Mouse (Mus musculus) hindbrain, embryonic 14.5 days (tissue): ENCODE measurements around the gene Ptpa. TPM values are rescaled to one million over a fixed set of nuclear protein-coding genes. Genes with fewer than 3 reads are reported as not detected.
A peak's percentile ranks its signal among the peaks of the same experiment; 100 is the strongest.

Experiments used
- ATAC-seq: fragments of 200-750 bp; cut with Nextera tagmentation; 2 replicates; pipeline ENCODE4 v1.8.0; 2017; ENCODE audit warnings: moderate number of reproducible peaks, mild to moderate bottlenecking, moderate TSS enrichment, moderate library complexity; ENCODE audit not compliant: low FRiP score
- DNase-seq: peaks from one replicate; pipeline ENCODE4 v3.0.0-alpha.2; 2015; ENCODE audit warnings: low spot score
- H3K27ac ChIP-seq: fragments of 300-500 bp; sonication (generic); 2 replicates; pipeline ENCODE4 v1.5.1; 2014; ENCODE audit warnings: mild to moderate bottlenecking, moderate library complexity
- H3K27me3 ChIP-seq: fragments of 300-500 bp; sonication (generic); 2 replicates; pipeline ENCODE4 v1.6.1; 2014; ENCODE audit warnings: mild to moderate bottlenecking, low read length, mixed read lengths; ENCODE audit not compliant: control insufficient read depth, insufficient read depth
- H3K36me3 ChIP-seq: fragments of 300-500 bp; sonication (generic); replicated peaks from 2 replicates; pipeline ENCODE4 v1.6.1; 2014; ENCODE audit not compliant: control insufficient read depth, insufficient read depth
- H3K4me1 ChIP-seq: fragments of 300-500 bp; sonication (generic); replicated peaks from 2 replicates; pipeline ENCODE4 v1.6.1; 2014; ENCODE audit warnings: antibody characterized with exemption, low read length, mixed read lengths; ENCODE audit not compliant: control insufficient read depth, insufficient read depth
- H3K4me2 ChIP-seq: fragments of 300-500 bp; sonication (generic); replicated peaks from 2 replicates; pipeline ENCODE4 v1.6.1; 2014; ENCODE audit warnings: mild to moderate bottlenecking, moderate library complexity
- H3K4me3 ChIP-seq: fragments of 300-500 bp; sonication (generic); replicated peaks from 2 replicates; pipeline ENCODE4 v1.5.1; 2014; ENCODE audit warnings: mild to moderate bottlenecking, low read length
- H3K9ac ChIP-seq: fragments of 300-500 bp; sonication (generic); 2 replicates; pipeline ENCODE4 v1.6.1; 2014
- H3K9me3 ChIP-seq: fragments of 300-500 bp; sonication (generic); 2 replicates; pipeline ENCODE4 v1.6.1; 2016; ENCODE audit warnings: low read length; ENCODE audit not compliant: control insufficient read depth
- WGBS: fragments of 180-500 bp; shearing (Covaris S2); extraction: QIAGEN DNeasy Blood & Tissue Kit; methylation state at CpG from one replicate; pipeline ENCODE4 v1.1.7; 2014; 5-methylcytosine and 5-hydroxymethylcytosine counted together
- polyA plus RNA-seq: library from polyadenylated mRNA; unstranded; fragments of >200 nt; fragmentation: Nextera tagmentation; extraction: Ambion mirVana; gene quantifications from 2 replicates; pipeline ENCODE4 v1.2.1, GENCODE M21; 2014

The Ptpa gene
- polyA plus RNA-seq, 1 experiment from 2014 or later: 79.8 TPM

- Histone ChIP-seq H3K27ac (no peak overlapping the region), H3K4me3 (no peak overlapping the region), H3K9me3 (no peaks in the 10 kb centered on the region), H3K4me1 (peaks cover 5% of the 10 kb centered on the region), H3K9ac (peak overlapping the region; percentile 40), H3K27me3 (no peaks in the 10 kb centered on the region), H3K36me3 (no peaks in the 10 kb centered on the region), H3K4me2 (peak overlapping the region; percentile 43)
- whole genome bisulfite sequencing: 32% methylated on average over 5 of the region's 5 CpGs
- no peak for DNase-seq
- ATAC-seq: no peak
These were observed 47.5 kb downstream of the Ptpa start for GRCm38 (mm10) chr2:30463341-30463761.

- 1% methylated on average over 9 of the region's 9 CpGs for WGBS
- peak; percentile 64 for ATAC-seq
These were observed 48.1 kb downstream of the Ptpa start for GRCm38 (mm10) chr2:30463904-30464330.

GRCm38 (mm10) chr2:30464411-30464810 lies 48.6 kb downstream of the Ptpa start:
- H3K9ac ChIP-seq: no peak overlapping the region
- H3K4me3 ChIP-seq: peak overlapping the region; percentile 1; the same call in 1 of the 2 replicates
- 68% methylated on average over 5 of the region's 5 CpGs for WGBS
- H3K9me3 ChIP-seq: no peaks in the 10 kb centered on the region
- DNase-seq (no peak), ATAC-seq (no peak)
- no peaks in the 10 kb centered on the region for H3K36me3 ChIP-seq
- peaks cover 13% of the 10 kb centered on the region for H3K4me1 ChIP-seq
- H3K27me3 ChIP-seq: no peaks in the 10 kb centered on the region
- H3K4me2 ChIP-seq: peak overlapping the region; percentile 43
- H3K27ac ChIP-seq: no peak overlapping the region

More at GRCm38 (mm10) chr2:30463904-30464330, 48.1 kb downstream of the Ptpa start:
- peak overlapping the region; percentile 40 for H3K9ac ChIP-seq
- H3K4me2 ChIP-seq: peak overlapping the region; percentile 43
- peak overlapping the region; percentile 1 for H3K4me3 ChIP-seq
- peaks cover 9% of the 10 kb centered on the region for H3K4me1 ChIP-seq
- peak; percentile 48 for DNase-seq
- H3K27ac ChIP-seq: no peak overlapping the region
- no peaks in the 10 kb centered on the region for H3K36me3 ChIP-seq
- H3K27me3 ChIP-seq: no peaks in the 10 kb centered on the region
- no peaks in the 10 kb centered on the region for H3K9me3 ChIP-seq

- Histone ChIP-seq H3K4me1 (peaks cover 21% of the 10 kb centered on the region), H3K9me3 (no peaks in the 10 kb centered on the region), H3K36me3 (no peaks in the 10 kb centered on the region), H3K9ac (no peak overlapping the region), H3K27ac (no peak overlapping the region), H3K4me2 (no peak overlapping the region), H3K27me3 (no peaks in the 10 kb centered on the region), H3K4me3 (no peak overlapping the region)
- ATAC-seq: no peak
- 73% methylated on average over 4 of the region's 4 CpGs for WGBS
- DNase-seq: no peak
These were observed 50.9 kb downstream of the Ptpa start for GRCm38 (mm10) chr2:30466787-30467186.

- DNase-seq (no peak), ATAC-seq (no peak)
- Histone ChIP-seq H3K27ac (no peak overlapping the region; the same call in 1 of the 2 replicates), H3K4me3 (peak overlapping the region; percentile 89), H3K4me1 (peaks cover 15% of the 10 kb centered on the region), H3K9me3 (no peaks in the 10 kb centered on the region), H3K4me2 (peak overlapping the region; percentile 98), H3K27me3 (no peaks in the 10 kb centered on the region), H3K9ac (peak overlapping the region; percentile 68), H3K36me3 (no peaks in the 10 kb centered on the region)
- 52% methylated on average over 6 of the region's 6 CpGs for WGBS
These were observed 53.2 kb downstream of the Ptpa start for GRCm38 (mm10) chr2:30469009-30469408.

GRCm38 (mm10) chr2:30469796-30470142 lies 53.9 kb downstream of the Ptpa start:
- no peaks in the 10 kb centered on the region for H3K27me3 ChIP-seq
- 0% methylated on average over 19 of the region's 19 CpGs for WGBS

GRCm38 (mm10) chr2:30470143-30470946 lies 54.5 kb downstream of the Ptpa start:
- H3K9ac ChIP-seq: peak overlapping the region; percentile 68
- peaks cover 20% of the 10 kb centered on the region for H3K4me1 ChIP-seq
- no peaks in the 10 kb centered on the region for H3K27me3 ChIP-seq
- H3K36me3 ChIP-seq: no peaks in the 10 kb centered on the region
- peak overlapping the region; percentile 98 for H3K4me2 ChIP-seq
- DNase-seq (peak; percentile 72), ATAC-seq (0 out of 2 replicates have a peak, but pooled peaks have one; percentile 10)
- H3K9me3 ChIP-seq: no peaks in the 10 kb centered on the region
- H3K27ac ChIP-seq: peak overlapping the region; percentile 81
- peak overlapping the region; percentile 89 for H3K4me3 ChIP-seq
- under 1% methylated on average over 46 of the region's 46 CpGs for WGBS

More at GRCm38 (mm10) chr2:30469796-30470142, 53.9 kb downstream of the Ptpa start:
- Histone ChIP-seq H3K4me2 (peak overlapping the region; percentile 98), H3K4me1 (peaks cover 20% of the 10 kb centered on the region), H3K4me3 (peak overlapping the region; percentile 89), H3K36me3 (no peaks in the 10 kb centered on the region), H3K27ac (peak overlapping the region; percentile 81), H3K9ac (peak overlapping the region; percentile 68), H3K9me3 (no peaks in the 10 kb centered on the region)
- DNase-seq (peak; percentile 92), ATAC-seq (peak; percentile 28)

- peak overlapping the region; percentile 98 for H3K4me2 ChIP-seq
- no peaks in the 10 kb centered on the region for H3K36me3 ChIP-seq
- no peaks in the 10 kb centered on the region for H3K27me3 ChIP-seq
- no peak for DNase-seq
- H3K27ac ChIP-seq: peak overlapping the region; percentile 90
- no peak for ATAC-seq
- H3K9ac ChIP-seq: peak overlapping the region; percentile 95
- H3K4me3 ChIP-seq: peak overlapping the region; percentile 89
- H3K9me3 ChIP-seq: no peaks in the 10 kb centered on the region
- WGBS: 4% methylated on average over 8 of the region's 8 CpGs
- H3K4me1 ChIP-seq: peaks cover 20% of the 10 kb centered on the region
These were observed 55.2 kb downstream of the Ptpa start for GRCm38 (mm10) chr2:30471051-30471450.

GRCm38 (mm10) chr2:30471795-30472720 lies 56.2 kb downstream of the Ptpa start:
- Histone ChIP-seq H3K9ac (peak overlapping the region; percentile 95), H3K4me2 (peak overlapping the region; percentile 98), H3K9me3 (no peaks in the 10 kb centered on the region), H3K27ac (peak overlapping the region; percentile 90), H3K27me3 (no peaks in the 10 kb centered on the region), H3K36me3 (no peaks in the 10 kb centered on the region), H3K4me1 (peaks cover 20% of the 10 kb centered on the region), H3K4me3 (peak overlapping the region; percentile 89)
- DNase-seq: peak; percentile 74
- WGBS: under 1% methylated on average over 44 of the region's 51 CpGs
- ATAC-seq: no peak
